Mouse (Mus musculus): ENCODE results near the gene Med18.

DNA sequence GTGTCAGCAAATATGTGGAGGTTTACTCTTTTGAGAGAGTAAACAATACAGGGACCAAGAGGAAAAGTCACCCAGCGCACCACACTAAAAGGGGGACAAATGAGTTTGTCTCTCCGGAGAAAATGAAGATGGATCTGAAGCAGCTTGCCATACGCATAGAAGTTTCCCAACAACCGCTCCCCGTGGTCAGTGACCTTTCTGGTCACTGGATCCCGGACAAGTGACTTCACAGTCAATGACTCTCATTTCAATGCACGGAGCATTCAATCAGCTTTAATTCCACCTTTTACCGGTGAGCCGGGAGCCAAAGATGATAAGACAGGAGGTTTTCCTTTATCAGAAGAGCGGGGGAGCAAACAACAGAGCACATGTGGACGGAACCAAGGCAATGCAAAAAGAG is 25.9 kb downstream of the Med18 start:
- TF ChIP-seq POLR2A (IDR thresholded peaks at IDR 0.05; ENCODE audit: low read depth, low read length), result no peak
- TF ChIP-seq CTCF (IDR thresholded peaks at IDR 0.05; ENCODE audit: extremely low read depth, insufficient read length, insufficient replicate concordance, low read depth, low read length), result no peak

All from small intestine, adult 2 months (tissue).